Mouse (Mus musculus) adrenal gland, postnatal 10 days (tissue): ENCODE measurements around the gene Aoc1. TPM values are rescaled to one million over a fixed set of nuclear protein-coding genes. Genes with fewer than 3 reads are reported as not detected.
A peak's percentile ranks its signal among the peaks of the same experiment; 100 is the strongest.

Experiments
- DNase-seq: peaks from one replicate; pipeline ENCODE4 v3.0.0; 2021; ENCODE audit warnings: mixed read lengths
- long read RNA-seq, 2 experiments: library from polyadenylated mRNA; stranded (forward); transcript quantifications; one replicate each; pipeline ENCODE4 v2.0.0; 2021
- total RNA-seq, 2 experiments: library from RNA; stranded (reverse); gene quantifications; 2 replicates each; pipeline ENCODE4 v1.2.3; 2021

Aoc1 gene
- not detected for total RNA-seq
- long read RNA-seq, experiment 1, result 0 reads
- long read RNA-seq, experiment 2, result 0 reads

DNA sequence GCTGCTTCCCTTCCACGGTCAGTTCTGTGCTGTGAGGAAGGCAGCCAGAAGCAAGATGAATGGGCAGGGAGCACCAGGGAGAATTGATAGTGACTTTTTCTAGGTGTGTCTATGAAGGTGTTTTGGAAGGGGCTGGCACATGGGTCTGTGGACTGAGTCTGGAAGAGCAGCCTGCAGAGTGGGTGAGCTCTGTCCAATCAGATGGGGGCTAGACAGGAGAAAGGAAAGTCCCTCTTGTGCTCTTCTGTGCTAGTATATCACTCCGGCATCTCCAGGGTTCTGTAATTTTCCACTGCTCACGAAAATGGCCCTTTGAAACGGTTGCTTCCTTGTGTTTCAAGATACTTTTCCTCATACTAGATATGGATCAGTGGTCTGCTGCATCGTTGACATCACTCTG, at the start of gene Aoc1:
TSS of gene Aoc1 (plus strand) at position 301 of the 400 bp plus-strand sequence.
- DNase-seq, result no peak

DNA sequence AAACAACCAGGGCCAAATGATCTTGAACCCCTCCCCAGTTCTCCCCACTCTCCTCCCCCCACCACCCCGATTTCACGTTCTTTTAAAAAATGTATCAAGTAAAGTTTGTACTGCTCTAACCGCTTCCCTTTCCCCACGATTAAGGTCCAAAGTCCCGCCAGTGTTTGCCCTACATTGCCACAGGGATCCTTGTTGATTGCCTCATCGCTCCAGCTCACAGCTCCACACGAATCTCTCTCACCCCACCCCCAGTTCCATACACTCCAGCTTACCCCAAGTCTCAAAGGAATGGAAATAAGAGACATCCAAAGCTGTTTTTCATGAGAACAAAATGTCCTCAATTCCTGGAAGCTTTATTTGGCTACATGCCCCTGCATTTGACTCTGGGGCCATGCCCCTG, 47.7 kb upstream of the Aoc1 start:
- peak; percentile 32 for DNase-seq

DNA sequence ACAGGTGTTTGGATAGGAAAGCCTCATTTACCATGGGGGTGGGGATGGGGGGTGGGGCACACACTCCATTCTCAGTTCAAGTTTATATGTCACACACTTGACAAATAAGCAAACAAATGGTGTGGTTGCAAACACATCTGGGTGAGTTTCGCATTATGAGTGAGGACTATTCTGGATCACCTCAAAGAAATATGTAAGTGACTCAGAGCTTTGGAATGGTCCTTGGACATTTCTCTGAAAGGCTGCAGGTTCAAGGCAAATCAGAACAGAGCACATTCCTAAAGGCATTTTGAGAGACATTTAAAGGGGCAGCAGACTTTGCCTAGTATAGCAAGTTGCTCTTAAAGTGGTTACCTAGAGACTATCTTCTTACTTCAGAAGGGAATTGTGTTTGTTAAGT, 43.7 kb upstream of the Aoc1 start:
- DNase-seq, result no peak

DNA sequence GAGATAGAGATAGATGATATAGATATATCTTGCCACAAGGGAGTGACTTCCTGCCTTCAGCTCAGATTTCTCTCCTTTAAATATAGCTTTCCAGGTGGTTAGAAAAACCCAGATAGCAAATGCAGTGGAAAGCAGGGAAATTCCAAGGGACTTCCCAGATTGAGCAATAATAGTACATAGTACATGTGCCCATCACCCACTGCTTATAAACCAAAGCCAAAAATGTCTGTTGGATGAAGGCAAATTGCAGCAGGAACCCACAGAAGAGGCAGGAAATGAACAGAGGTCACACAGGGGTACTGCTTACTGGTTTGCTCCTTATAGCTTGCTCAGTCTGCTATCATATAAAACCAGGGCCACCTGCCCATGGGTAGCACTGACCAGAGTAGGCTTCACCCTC, 43.0 kb upstream of the Aoc1 start:
- no peak for DNase-seq

DNA sequence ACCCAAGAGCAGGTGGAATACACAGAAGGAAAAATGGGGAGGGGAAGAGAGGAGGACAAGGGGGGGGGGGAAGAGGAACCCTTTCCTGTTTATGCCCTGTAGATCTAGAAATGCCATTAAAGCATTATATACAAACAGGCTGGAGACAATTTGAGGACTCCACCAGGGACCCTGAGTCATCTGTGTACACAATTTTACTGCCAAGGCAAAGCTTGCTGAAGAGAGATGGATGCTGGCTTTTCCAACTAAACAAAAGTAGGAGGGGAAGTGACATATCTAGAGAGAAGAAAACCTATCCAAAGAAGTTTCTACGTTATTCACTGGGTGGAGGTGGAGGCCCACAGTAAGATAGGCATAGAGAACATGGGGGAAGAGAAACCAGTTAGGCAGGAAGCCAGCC, 42.5 kb upstream of the Aoc1 start:
- DNase-seq, result no peak

DNA sequence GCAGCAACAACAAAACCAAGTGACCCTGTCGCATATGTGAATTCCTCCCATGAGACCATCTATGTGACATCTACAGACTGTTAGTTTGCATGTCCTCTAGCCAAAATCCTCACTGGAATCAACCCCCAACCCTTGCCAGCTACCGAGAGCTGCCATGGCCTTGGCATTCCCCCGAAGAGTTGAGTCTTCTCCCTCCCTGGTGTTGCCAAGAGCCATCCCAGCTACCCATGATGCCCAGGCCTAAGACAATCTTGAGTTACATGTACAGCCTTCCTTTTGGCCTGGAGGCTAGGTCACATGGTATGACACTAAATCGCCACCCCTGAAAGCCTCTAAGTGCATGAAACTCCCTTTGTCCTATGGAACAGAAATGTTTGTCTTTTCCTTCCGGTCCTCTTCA, 41.6 kb upstream of the Aoc1 start:
- peak; percentile 30 for DNase-seq

DNA sequence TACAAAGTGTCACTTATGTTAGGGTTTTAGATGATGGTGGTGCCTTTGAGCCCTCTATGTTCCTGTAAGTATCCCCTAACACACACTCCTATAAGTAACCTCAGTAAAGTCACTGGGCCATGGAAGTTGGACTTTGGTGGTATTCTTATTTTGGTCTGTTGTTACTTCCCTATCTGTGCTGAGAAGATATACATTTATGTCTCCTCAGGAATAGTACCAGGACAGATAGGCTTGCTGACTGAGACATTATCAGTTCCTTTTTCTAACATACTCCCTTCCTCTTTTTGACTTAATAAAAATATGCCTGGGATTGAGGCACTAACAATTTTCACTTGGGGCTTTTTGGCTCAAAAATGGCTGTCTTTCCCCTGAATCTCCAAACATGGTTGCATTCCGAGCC, 40.3 kb upstream of the Aoc1 start:
- DNase-seq, result no peak

DNA sequence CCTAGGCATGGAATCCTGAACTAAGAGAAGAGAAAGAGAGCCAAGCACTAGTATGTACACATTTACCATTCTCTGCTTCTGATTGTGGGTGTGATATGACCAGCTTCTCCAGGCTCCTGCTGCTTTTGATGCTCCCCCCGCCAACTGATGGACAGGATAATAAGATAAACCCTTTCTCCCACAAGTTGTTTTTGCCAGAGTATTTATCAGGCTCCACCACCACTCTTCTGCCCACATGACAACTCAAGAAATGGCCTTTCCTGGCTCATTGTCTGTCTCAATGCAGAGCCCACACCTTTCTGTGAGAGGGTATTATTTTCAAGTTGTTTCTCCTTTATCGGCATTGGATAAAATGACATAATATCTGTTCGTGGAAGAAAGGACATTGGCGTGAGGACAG, 39.2 kb upstream of the Aoc1 start:
- no peak for DNase-seq

DNA sequence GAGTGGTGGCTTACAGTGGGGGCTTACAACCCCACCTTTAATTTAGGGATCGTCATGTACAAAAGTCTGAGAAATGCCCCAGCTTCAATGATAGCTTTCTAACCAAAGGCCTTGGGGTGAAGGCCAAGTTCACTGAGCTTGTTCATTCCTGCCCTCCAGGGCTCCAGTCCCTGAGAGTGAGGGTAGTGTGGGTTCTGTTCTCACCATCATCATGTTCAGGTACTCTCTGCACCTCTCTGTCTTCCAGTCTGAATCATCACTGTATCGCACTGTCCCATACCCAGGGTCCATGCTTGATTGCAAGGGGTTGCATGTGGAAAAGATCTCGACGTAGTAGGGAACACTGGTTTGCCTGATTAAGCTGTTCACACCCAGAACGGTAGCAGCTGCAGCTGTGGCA, 37.5 kb upstream of the Aoc1 start:
- DNase-seq, result no peak

DNA sequence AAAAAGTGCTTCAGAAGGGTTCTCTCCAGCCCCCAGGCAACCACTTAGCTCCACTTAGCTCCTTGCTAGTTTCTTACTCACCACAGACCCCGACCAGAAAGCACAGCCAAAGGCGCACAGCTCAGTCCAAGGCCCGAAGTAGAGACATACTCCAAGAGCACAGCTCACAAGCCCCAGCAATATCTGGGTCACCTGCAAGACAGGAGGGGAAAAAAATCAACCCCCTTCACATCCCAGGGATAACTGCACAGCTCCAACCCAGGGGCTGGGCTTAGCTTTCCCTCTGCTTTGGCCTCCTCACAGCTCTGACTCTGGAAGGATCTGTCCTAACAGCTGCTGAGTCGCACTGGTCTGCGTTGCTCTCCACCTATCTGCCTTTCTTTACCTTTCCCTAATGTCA, 36.5 kb upstream of the Aoc1 start:
- no peak for DNase-seq

DNA sequence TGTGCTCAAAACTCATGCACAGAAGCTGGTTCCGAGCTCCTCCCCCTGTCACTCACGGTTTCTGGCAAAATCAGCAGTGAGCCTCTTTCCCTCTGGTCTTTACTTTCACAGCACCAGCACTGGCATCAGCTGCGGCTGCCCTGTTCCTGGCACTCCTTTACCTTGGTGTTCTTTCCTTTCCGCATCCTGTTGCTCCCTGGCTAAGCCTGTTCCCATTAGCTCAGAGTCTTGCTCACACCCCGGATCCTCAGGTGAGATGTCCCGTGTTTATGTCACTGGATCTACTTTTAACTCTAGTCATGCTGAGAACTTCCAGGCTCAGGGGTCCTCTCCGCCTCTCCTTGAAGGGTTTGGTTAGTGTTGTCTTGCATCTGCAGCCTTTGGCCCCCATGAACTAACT, 35.2 kb upstream of the Aoc1 start:
- no peak for DNase-seq

DNA sequence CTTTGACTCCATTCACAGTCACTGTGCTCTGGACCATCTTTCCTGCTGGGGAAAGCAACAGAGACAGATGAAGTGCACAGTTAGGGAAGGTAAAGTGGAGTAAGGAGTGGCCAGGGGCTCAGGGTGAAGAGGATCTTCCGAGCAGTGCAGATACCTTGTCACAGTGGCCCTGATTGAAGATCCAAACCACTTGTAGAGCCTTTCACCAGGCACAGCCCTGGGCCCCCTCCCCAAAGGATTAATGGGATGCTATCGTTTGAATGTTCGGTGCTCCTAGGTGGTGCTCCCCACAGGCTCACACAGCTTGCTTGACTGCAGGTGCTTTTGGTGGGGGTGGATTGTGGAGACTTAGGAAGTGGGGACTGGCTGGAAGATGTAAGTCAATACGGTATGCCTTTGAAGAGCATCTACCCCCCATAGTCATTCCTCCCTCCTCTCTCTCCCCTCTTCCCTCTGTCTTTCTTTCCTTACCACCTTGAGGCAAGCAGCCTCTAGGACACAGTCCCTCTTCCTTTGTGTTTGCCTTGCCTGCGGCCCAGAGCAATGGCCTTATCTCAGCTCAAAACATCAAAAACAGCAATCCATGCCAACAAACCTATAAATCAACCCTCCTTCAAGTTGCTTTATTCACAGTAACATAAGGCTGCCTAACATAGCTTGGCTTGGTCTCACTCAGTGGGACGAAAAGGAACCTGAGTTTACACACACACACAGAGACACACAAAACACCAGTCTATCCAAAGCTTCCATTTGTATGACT, 34.2 kb upstream of the Aoc1 start:
- peak; percentile 29 for DNase-seq

DNA sequence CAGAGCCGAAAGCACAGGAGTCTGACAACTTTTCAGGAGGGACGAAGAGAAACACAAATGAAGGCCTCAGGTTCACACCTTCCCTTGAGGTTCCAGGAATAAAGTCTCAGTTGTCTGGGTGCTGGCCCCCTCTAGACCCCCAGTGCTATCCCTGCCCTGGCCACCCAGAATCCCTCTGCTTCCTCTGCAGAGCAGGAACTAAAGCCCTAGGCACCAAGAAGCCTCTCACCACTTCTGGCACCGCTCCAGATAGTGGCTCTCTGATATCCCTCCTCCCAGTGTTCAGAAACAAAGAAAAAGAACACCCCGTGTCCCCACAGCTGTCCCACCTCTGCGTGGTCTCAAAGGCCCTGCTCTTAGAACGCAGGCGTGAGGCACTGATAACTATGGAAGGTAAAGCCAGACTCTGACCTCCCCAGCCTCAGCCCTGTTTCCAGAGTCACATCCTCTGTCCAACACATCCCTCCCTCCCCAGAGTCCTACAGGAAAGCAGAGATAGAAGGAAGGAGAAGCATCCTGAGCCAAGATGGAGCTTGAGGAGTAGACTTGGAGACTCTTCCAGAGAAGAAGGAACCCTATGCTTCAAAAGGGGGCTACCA, 32.2 kb upstream of the Aoc1 start, which contains the start of gene Tmem176a:
TSS of gene Tmem176a (plus strand) at position 549 of the 599 bp plus-strand sequence.
- DNase-seq, result peak; percentile 65

DNA sequence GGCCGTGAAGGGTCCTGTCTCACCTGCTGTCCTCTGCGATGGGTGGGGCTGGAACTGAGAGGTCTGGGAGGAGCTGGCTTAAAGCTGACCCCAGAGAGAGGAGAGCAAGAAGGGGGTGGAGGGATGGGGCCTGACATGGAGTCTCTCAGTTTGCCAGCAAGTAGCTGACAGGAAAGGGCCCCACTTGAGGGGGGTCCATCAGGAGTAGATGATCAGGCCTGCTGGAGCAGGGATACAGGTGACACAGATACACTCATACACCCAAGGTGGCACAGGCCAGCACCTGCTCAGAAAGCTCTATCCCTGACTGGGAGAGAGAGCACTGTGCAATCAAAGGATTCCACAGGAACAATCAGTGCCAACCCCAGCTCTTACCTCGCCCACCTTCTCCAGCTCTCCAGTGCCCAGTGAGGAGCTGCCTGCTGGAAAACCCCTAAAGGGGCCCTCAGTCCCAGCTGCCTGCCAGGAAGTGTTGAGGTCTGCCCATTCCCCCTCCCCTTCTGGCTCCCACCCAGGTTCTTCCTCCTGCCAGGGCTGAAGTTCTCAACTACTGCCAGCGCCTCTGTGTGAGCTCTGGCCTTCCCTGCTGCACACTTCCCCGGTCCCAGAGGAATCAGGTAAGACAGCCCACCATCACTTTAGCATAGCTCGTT, 31.6 kb upstream of the Aoc1 start, which contains the start of gene Tmem176b:
TSS of gene Tmem176b (minus strand) at position 524 of the 653 bp plus-strand sequence.
- peak; percentile 98 for DNase-seq

DNA sequence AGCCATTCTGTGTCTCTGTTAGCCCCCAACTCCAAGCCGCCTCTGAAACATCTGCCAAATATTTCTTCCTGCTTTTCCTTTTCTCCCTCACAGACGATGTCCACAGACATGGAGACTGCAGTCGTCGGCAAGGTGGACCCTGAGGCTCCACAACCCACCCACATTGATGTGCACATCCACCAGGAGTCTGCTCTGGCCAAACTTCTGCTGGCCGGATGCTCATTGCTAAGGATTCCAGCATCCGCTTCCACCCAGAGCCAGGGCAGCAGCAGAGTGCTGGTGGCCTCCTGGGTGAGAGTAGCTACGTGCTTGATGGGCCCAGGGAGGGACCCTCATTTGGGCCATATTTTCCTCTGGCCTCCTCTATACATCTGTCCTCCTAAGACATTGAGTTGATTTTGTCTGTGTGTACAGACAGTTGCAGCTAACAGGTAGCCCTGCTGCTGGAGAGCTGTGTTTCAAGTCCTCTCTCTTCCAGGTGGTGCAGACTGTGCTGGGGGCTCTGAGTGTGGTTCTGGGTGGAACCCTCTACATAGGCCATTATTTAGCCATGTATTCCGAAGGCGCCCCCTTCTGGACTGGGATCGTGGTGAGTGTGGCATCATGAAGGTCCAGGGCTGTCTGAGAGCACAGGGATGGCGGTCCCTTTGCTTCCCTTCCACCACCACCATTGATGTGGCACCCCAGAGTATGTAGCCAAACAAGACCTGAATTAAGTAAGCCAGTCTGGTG, 30.4 kb upstream of the Aoc1 start:
- DNase-seq, result peak; percentile 81

DNA sequence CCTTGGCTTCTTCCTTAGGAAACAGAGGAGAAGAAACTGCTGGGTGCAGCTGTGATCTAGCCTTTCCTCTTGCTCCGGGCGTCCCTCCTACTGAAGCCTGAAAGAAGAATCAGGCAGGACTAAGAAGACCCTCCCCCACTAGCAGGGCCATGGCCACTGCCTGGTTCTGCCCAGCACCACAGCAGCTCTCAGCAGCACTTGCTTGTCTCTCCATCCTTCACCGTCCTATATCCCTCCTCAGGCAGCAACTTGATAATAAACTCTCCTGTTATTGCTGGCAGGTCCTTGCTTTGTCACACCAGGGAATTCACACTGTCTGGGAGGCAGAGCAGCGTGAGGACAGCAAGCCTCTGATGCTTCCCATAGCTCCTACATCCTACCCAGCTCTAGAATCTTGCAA, 27.6 kb upstream of the Aoc1 start:
- no peak for DNase-seq

DNA sequence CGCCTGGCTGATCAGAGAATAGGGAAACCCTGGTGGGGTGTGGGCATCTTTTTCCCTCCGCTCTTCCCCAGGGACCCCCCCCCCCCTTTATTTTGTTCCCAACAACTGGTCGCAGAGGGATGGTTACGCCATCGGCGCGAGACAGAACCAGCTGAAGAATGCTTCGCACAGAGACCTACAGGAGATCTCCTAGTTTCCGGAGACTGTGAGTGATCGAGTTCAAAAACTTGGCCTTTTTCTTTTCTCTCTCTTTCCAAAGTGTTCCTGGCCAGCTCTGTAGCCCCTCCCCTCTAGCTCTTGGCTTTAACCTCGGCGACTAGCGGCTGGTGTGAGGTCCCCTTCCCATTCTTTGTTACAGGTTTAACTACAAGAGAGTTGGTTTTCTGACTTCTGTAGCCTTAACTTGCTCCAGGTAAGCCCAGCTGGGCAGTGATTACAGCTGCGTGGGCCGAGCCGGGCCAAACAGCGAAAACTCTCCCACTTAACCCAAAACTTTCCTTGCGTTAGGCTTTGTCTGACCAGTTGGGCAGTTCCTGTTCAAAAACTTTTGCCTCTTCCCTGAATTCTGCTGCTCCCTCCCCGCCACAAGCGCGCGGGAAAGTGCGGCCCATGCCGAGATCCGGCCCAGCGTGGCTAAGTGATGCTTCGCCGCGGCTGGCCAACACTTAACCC, 20.7 kb upstream of the Aoc1 start:
- DNase-seq, result peak; percentile 67

DNA sequence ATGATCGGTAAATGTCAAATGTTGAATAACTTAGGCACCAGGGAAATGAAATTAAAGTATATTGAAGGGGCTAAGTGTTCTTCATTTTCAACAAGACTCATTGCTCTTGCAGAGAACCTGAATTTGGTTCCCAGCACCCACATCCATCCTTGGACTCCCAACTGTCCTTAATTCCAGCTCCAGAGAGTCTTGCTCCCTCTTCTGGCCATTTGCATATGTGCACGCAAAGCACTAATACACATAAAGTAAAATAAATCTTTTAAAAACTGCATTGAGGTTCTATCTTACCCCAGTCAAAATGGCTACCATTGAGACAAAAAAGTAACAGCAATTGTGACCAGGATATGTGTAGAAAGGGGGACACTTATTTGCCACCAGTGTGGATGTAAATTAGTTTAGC, 18.5 kb upstream of the Aoc1 start:
- no peak for DNase-seq

DNA sequence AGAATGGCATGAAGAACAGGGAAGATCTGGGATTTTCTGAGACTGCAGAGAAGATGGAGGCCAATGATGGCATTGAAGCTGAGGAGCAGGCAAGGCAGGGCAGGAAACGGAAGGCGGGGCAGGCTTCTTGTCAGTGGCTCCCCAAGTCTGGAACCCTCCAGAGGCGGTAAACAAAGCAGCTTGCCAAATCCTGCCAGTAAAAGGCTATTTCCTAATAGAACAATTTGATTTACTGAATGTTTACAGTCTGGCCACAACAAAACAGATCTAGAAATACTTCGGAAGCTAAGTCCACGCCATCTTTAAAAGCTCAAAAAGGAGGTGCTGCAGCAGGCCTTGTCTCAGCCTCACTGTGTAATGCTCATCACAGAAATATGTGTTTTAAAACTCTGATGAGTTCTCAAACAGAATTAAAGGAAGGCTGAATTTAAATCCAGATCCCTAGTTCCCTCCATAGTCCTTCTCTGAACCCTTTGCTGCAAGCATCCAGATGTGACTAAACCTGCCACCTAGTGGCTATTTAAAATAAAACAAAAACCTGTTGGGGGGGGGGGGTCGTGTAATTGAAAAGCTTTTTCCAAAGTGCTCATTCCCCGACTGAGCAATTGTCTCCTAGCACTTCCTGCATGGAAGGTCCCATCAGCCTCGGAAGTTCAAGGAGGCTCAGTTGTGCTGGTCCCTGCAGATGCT, 14.9 kb upstream of the Aoc1 start:
- no peak for DNase-seq

DNA sequence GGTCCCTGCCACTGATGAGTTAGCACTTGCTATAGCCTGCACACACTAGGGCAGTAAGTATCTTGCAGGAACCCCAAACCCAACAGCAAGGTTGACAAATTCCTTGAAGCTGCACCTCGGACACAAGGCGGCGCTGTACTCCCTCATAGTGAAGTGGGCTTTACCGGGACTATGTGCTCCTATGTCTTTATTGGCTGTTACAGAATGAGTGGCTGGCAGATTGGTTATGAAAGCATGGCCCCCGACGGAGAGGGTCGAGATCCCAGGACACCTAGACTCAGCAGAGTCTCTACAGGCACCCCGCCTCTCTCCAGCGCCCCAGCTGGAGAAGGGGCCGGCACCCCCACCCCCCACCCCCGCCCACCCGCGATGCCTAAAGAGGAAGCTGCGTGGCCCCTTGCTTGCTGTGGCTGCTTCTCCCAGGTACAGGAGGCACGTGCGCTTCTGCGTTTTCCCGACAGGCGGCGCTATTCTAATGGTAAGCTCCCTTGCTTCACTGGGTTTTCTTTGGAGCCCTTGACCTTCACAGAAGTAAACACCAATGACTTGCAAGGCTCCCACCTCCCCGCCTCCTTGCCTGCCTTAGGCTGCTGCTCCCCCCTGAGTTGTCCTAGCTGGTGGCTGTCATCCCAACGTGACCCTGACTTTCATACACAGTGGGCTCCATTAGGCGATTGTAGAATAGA, 12.4 kb upstream of the Aoc1 start:
- peak; percentile 82 for DNase-seq

DNA sequence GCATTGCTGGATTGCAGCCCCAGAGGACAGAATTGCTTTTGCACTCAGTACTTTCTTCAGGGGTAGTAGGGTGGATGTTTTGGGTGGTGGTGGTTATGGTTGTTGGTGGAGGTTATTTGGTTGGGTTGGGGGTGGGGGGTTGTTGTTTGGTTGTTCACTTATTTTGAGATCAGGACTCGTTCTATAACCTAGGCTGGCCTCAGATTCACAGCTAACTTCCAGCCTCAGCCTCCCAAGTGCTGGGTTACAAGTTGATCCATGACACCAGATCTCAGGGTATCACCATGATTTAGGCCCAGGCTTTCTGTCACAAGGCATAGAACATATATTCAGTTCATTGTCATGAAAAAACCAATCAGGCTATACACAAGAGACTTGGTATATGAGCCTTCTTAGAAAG, 11.8 kb upstream of the Aoc1 start:
- no peak for DNase-seq
